Mouse (Mus musculus) liver, embryonic 14.5 days (tissue): Measurements from ENCODE around the gene Tnfrsf22. TPM values are rescaled to one million over a fixed set of nuclear protein-coding genes. Genes with fewer than 3 reads are reported as not detected.

Source experiments
- ATAC-seq: fragments of 200-750 bp; cut with Nextera tagmentation; 2 replicates; pipeline ENCODE4 v1.8.0; 2017; ENCODE audit warnings: moderate number of reproducible peaks, mild to moderate bottlenecking, moderate library complexity; ENCODE audit not compliant: insufficient read depth
- DNase-seq, 3 experiments: peaks; one replicate each; pipeline ENCODE4 v3.0.0-alpha.2; 2012 to 2013; ENCODE audit warnings: low read depth in 3 of 3, low spot score in 3 of 3
- H3K27ac ChIP-seq: fragments of 300-500 bp; sonication (generic); 2 replicates; pipeline ENCODE4 v1.5.1; 2014; ENCODE audit warnings: moderate library complexity, mild to moderate bottlenecking, control low read depth, inconsistent platforms
- H3K27me3 ChIP-seq: fragments of 300-500 bp; sonication (generic); 2 replicates; pipeline ENCODE4 v1.6.1; 2014; ENCODE audit warnings: mild to moderate bottlenecking, low read length, moderate library complexity; ENCODE audit not compliant: control insufficient read depth, insufficient read depth
- H3K36me3 ChIP-seq: fragments of 300-500 bp; sonication (generic); replicated peaks from 2 replicates; pipeline ENCODE4 v1.6.1; 2014; ENCODE audit warnings: low read depth; ENCODE audit not compliant: control insufficient read depth, insufficient read depth
- H3K4me1 ChIP-seq, 2 experiments: fragments of 200-500 bp in 1 of 2; fragments of 300-500 bp in 1 of 2; sonication (generic) in 1 of 2; replicated peaks; 2 replicates each; pipeline ENCODE4 v1.6.1; 2012 to 2014; ENCODE audit warnings: antibody characterized with exemption in 1 of 2, inconsistent platforms in 1 of 2, low read length in 1 of 2; ENCODE audit not compliant: control insufficient read depth in 2 of 2, insufficient read depth in 2 of 2
- H3K4me2 ChIP-seq: fragments of 300-500 bp; sonication (generic); 2 replicates; pipeline ENCODE4 v1.6.1; 2014; ENCODE audit warnings: low read depth, mild to moderate bottlenecking, control low read depth, moderate library complexity
- H3K4me3 ChIP-seq, 2 experiments: fragments of 200-500 bp in 1 of 2; fragments of 300-500 bp in 1 of 2; sonication (generic) in 1 of 2; 2 replicates each; pipeline ENCODE4 v1.5.1; 2012 to 2014; ENCODE audit warnings: low read depth in 2 of 2, low read length in 2 of 2, mild to moderate bottlenecking in 2 of 2, control low read depth in 1 of 2, inconsistent platforms in 1 of 2, moderate library complexity in 1 of 2; ENCODE audit not compliant: insufficient read depth in 1 of 2
- H3K9ac ChIP-seq: fragments of 300-500 bp; sonication (generic); replicated peaks from 2 replicates; pipeline ENCODE4 v1.6.1; 2014; ENCODE audit warnings: mild to moderate bottlenecking, control low read depth, moderate library complexity
- H3K9me3 ChIP-seq: fragments of 300-500 bp; sonication (generic); 2 replicates; pipeline ENCODE4 v1.6.1; 2016; ENCODE audit warnings: low read length, mixed read lengths; ENCODE audit not compliant: control insufficient read depth
- CTCF ChIP-seq: IDR thresholded peaks from 2 replicates; pipeline ENCODE4 v1.5.1; 2016; ENCODE audit warnings: antibody characterized with exemption, low read depth, control low read depth
- EP300 ChIP-seq: IDR thresholded peaks from 2 replicates; pipeline ENCODE4 v1.6.1; 2016; ENCODE audit warnings: antibody characterized with exemption, low read depth
- WGBS: fragments of 180-500 bp; shearing (Covaris S2); extraction: QIAGEN DNeasy Blood & Tissue Kit; methylation state at CpG from one replicate; pipeline ENCODE4 v1.1.7; 2014; ENCODE audit not compliant: insufficient replicate concordance; 5-methylcytosine and 5-hydroxymethylcytosine counted together
- polyA plus RNA-seq, 2 experiments: library from polyadenylated mRNA; depleted of rRNA in 1 of 2; stranded (reverse) in 1 of 2; unstranded in 1 of 2; fragments of >200 nt; fragmentation: Nextera tagmentation in 1 of 2; extraction: Ambion mirVana in 1 of 2; gene quantifications; 2 replicates each; pipeline versions ENCODE4 v1.2.1 to v1.2.3; 2012 to 2014

The Tnfrsf22 gene
- polyA plus RNA-seq, 2 experiments, result 0.71 to 0.99 TPM

GRCm38 (mm10) chr7:143599428-143600230, 49.8 kb downstream of the Tnfrsf22 start, which contains the start of gene Cars:
Cars (minus strand) TSS chr7:143600090.
- peak within 1 kb of the TSS; percentile 92 for H3K4me2 ChIP-seq
- peak within 1 kb of the TSS; percentile 79 to 99 for H3K4me3 ChIP-seq
- peak within 1 kb of the TSS; percentile 99 for H3K9ac ChIP-seq
- peaks cover 11% of the 10 kb centered on the region for H3K36me3 ChIP-seq
- H3K4me1 ChIP-seq, result peaks cover 11 to 13% of the 10 kb centered on the region in 2 experiments
- TF ChIP-seq EP300, result 0 out of 2 replicates have a peak, but pooled peaks have one; percentile 20
- no peak; the same call in 1 of the 2 replicates for TF ChIP-seq CTCF
- peak; percentile 99 for ATAC-seq
- peak within 1 kb of the TSS; percentile 71 for H3K27ac ChIP-seq
- WGBS, result 2% methylated on average over 35 of the region's 35 CpGs
- peak; percentile 95 for DNase-seq
- no peaks in the 10 kb centered on the region for H3K9me3 ChIP-seq
- H3K27me3 ChIP-seq, result no peaks in the 10 kb centered on the region

DNA sequence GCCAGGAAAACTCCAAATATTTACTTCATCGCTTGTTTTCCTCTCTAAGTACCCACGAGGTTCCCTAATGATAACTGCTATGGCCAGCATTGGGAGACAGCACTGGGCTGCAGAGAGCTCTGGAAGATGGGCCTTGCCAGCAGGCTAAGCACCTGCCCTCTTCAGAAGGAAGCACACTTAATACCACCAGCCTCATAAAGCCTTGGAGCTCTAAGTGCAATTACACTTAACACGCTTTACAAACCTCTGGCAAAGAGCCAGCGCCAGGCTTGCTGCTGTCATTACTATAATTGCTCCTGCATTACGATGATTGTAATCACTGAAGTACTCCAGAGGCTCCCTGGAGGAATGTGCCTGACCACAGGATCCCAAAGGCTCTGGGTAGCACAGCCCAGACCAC, 54.6 kb downstream of the Tnfrsf22 start:
- Histone ChIP-seq H3K27me3 (no peaks in the 10 kb centered on the region), H3K36me3 (peaks cover 47% of the 10 kb centered on the region), H3K27ac (no peak overlapping the region), H3K4me3 (no peak overlapping the region), H3K9me3 (no peaks in the 10 kb centered on the region), H3K9ac (no peak overlapping the region), H3K4me1 (peaks cover 11% of the 10 kb centered on the region in 2 experiments), H3K4me2 (no peak overlapping the region)
- ATAC-seq (no peak), DNase-seq (no peak)
- WGBS, result 80% methylated on average over 5 of the region's 5 CpGs
- TF ChIP-seq EP300, result no peak

DNA sequence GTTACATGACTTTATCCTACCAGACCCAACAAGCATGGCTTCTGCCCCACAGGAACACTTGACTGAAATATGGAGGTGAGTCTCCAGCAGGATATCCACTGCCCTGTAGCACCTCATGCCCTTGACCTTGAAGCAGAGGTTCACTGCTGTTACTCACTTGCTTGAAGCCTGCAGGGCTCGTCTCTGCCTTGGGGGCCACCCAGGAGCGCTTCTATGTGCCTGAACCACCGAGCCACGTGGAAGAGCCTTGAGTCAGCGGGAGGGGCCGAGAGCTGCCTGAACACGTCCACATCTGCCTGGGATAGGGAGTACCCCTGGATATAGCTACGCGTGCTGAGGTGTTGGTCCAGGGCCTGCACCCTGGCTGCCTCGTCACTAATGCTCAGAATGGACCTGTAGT, 57.2 kb downstream of the Tnfrsf22 start:
- DNase-seq (no peak), ATAC-seq (no peak)
- 82% methylated on average over 10 of the region's 10 CpGs for whole genome bisulfite sequencing
- H3K9me3 ChIP-seq, result no peaks in the 10 kb centered on the region
- no peak overlapping the region for H3K4me2 ChIP-seq
- H3K27me3 ChIP-seq, result no peaks in the 10 kb centered on the region
- H3K9ac ChIP-seq, result no peak overlapping the region
- TF ChIP-seq CTCF, result no peak
- TF ChIP-seq EP300, result no peak
- peaks cover 65% of the 10 kb centered on the region for H3K36me3 ChIP-seq
- H3K4me3 ChIP-seq, result no peak overlapping the region
- H3K27ac ChIP-seq, result no peak overlapping the region
- no peaks in the 10 kb centered on the region for H3K4me1 ChIP-seq

DNA sequence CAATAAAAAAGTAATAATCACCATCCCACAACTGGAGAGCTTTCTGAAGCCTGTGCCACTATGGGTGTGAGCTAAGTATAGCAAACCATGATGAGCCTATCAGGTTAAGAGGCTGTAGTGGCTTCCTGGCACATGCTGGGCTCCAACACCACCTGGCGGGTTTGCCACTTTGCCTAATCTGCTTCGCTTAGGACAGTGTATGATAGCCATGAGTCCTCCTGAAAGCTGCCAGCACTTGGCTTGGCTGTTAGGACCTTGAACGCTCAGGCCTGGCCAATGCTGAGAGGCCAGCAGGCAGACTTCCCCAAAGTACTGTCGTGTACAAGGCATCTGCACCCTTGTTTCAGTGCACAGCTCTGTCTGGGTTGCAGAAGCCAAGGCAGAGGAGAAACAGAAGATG, 61.5 kb downstream of the Tnfrsf22 start:
- 82% methylated on average over 4 of the region's 4 CpGs for WGBS
- no peak overlapping the region for H3K4me2 ChIP-seq
- no peaks in the 10 kb centered on the region for H3K9me3 ChIP-seq
- no peak overlapping the region for H3K4me3 ChIP-seq
- no peak for DNase-seq
- H3K27me3 ChIP-seq, result no peaks in the 10 kb centered on the region
- H3K9ac ChIP-seq, result no peak overlapping the region
- H3K36me3 ChIP-seq, result peaks cover 91% of the 10 kb centered on the region
- no peak for ATAC-seq
- H3K27ac ChIP-seq, result no peak overlapping the region
- no peaks in the 10 kb centered on the region for H3K4me1 ChIP-seq
- no peak for TF ChIP-seq EP300

DNA sequence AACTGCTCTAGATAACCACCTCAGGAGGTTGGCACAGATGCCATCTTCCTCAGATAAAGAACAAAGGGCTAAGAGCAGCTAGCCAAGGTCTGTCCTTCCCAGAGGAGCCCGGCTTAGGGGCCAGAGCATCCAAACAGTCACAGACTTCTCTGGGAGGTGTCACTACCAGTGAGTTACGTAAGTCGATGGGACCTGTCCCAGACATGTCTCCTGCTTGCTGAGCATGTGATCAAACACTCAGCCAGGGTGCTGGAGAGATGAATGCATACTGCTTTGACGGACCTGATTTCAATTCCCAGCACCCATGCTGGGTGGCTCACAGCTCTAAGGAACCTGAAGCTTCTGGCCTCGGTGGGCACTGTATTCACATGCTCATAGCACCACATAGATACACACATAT, 61.9 kb downstream of the Tnfrsf22 start:
- TF ChIP-seq CTCF, result no peak
- no peak for TF ChIP-seq EP300
- H3K4me2 ChIP-seq, result no peak overlapping the region
- DNase-seq (no peak), ATAC-seq (no peak)
- no peaks in the 10 kb centered on the region for H3K9me3 ChIP-seq
- H3K27me3 ChIP-seq, result no peaks in the 10 kb centered on the region
- no peaks in the 10 kb centered on the region for H3K4me1 ChIP-seq
- no peak overlapping the region for H3K4me3 ChIP-seq
- H3K9ac ChIP-seq, result no peak overlapping the region
- peaks cover 92% of the 10 kb centered on the region for H3K36me3 ChIP-seq
- WGBS, result 79% methylated on average over 5 of the region's 5 CpGs
- no peak overlapping the region for H3K27ac ChIP-seq

Other genes starting within 250 kb of the Tnfrsf22 start
- gene Cdkn1c, start 188.6 kb downstream of the Tnfrsf22 start, polyA plus RNA-seq (2012; rRNA removed), result 48.5 and 71.0 TPM in 2 replicates
- 161 and 167 TPM in 2 replicates for gene Cdkn1c, start 188.6 kb downstream of the Tnfrsf22 start, polyA plus RNA-seq (2014; fragmentation: Nextera tagmentation; extraction: Ambion mirVana)
- 7.2 and 13.2 TPM in 2 replicates for gene Slc22a18, start 175.9 kb downstream of the Tnfrsf22 start, polyA plus RNA-seq (2012; rRNA removed)
- 9.4 and 9.8 TPM in 2 replicates for gene Slc22a18, start 175.9 kb downstream of the Tnfrsf22 start, polyA plus RNA-seq (2014; fragmentation: Nextera tagmentation; extraction: Ambion mirVana)
- gene Phlda2, start 146.5 kb downstream of the Tnfrsf22 start, polyA plus RNA-seq (2012; rRNA removed), result 18.2 and 31.2 TPM in 2 replicates
- 19.3 and 23.2 TPM in 2 replicates for gene Phlda2, start 146.5 kb downstream of the Tnfrsf22 start, polyA plus RNA-seq (2014; fragmentation: Nextera tagmentation; extraction: Ambion mirVana)
- gene Nap1l4, start 100.6 kb downstream of the Tnfrsf22 start, polyA plus RNA-seq (2012; rRNA removed), result 41.3 and 54.3 TPM in 2 replicates
- 33.7 and 39.4 TPM in 2 replicates for gene Nap1l4, start 100.6 kb downstream of the Tnfrsf22 start, polyA plus RNA-seq (2014; fragmentation: Nextera tagmentation; extraction: Ambion mirVana)
- gene Cars, start 49.6 kb downstream of the Tnfrsf22 start, polyA plus RNA-seq (2012; rRNA removed), result 18.1 and 35.7 TPM in 2 replicates
- gene Cars, start 49.6 kb downstream of the Tnfrsf22 start, polyA plus RNA-seq (2014; fragmentation: Nextera tagmentation; extraction: Ambion mirVana), result 41.4 and 42.7 TPM in 2 replicates
- 0.27 and 0.29 TPM in 2 replicates for gene Tnfrsf26, start 20.9 kb downstream of the Tnfrsf22 start, polyA plus RNA-seq (2012; rRNA removed)
- 0.52 and 0.65 TPM in 2 replicates for gene Tnfrsf26, start 20.9 kb downstream of the Tnfrsf22 start, polyA plus RNA-seq (2014; fragmentation: Nextera tagmentation; extraction: Ambion mirVana)
- gene Tnfrsf23, start 36.2 kb upstream of the Tnfrsf22 start, polyA plus RNA-seq (2012; rRNA removed), result 0.22 and 0.23 TPM in 2 replicates
- 0.35 and 0.44 TPM in 2 replicates for gene Tnfrsf23, start 36.2 kb upstream of the Tnfrsf22 start, polyA plus RNA-seq (2014; fragmentation: Nextera tagmentation; extraction: Ambion mirVana)
- 1.5 and 1.6 TPM in 2 replicates for gene Osbpl5, start 107.3 kb upstream of the Tnfrsf22 start, polyA plus RNA-seq (2012; rRNA removed)
- 1.3 and 1.9 TPM in 2 replicates for gene Osbpl5, start 107.3 kb upstream of the Tnfrsf22 start, polyA plus RNA-seq (2014; fragmentation: Nextera tagmentation; extraction: Ambion mirVana)
- gene Mrgprg, start 117.3 kb upstream of the Tnfrsf22 start, polyA plus RNA-seq (2012; rRNA removed), result not detected in 2 replicates
- gene Mrgprg, start 117.3 kb upstream of the Tnfrsf22 start, polyA plus RNA-seq (2014; fragmentation: Nextera tagmentation; extraction: Ambion mirVana), result not detected in 2 replicates
- gene Mrgpre, start 134.8 kb upstream of the Tnfrsf22 start, polyA plus RNA-seq (2012; rRNA removed), result 0.28 and 0.37 TPM in 2 replicates
- 0.19 and 0.23 TPM in 2 replicates for gene Mrgpre, start 134.8 kb upstream of the Tnfrsf22 start, polyA plus RNA-seq (2014; fragmentation: Nextera tagmentation; extraction: Ambion mirVana)
- gene Nadsyn1, start 173.2 kb upstream of the Tnfrsf22 start, polyA plus RNA-seq (2012; rRNA removed), result 7.6 and 7.7 TPM in 2 replicates
- gene Nadsyn1, start 173.2 kb upstream of the Tnfrsf22 start, polyA plus RNA-seq (2014; fragmentation: Nextera tagmentation; extraction: Ambion mirVana), result 6.0 and 7.1 TPM in 2 replicates
- 58.8 and 61.2 TPM in 2 replicates for gene Dhcr7, start 173.5 kb upstream of the Tnfrsf22 start, polyA plus RNA-seq (2012; rRNA removed)
- 57.0 and 61.4 TPM in 2 replicates for gene Dhcr7, start 173.5 kb upstream of the Tnfrsf22 start, polyA plus RNA-seq (2014; fragmentation: Nextera tagmentation; extraction: Ambion mirVana)
- not detected in 2 replicates for gene Gm498, start 217.2 kb upstream of the Tnfrsf22 start, polyA plus RNA-seq (2012; rRNA removed)
- gene Gm498, start 217.2 kb upstream of the Tnfrsf22 start, polyA plus RNA-seq (2014; fragmentation: Nextera tagmentation; extraction: Ambion mirVana), result not detected in 2 replicates